Mouse (Mus musculus) midbrain, postnatal 0 days (tissue): ENCODE data around the gene H2-DMb1. TPM values are rescaled to one million over a fixed set of nuclear protein-coding genes. Genes with fewer than 3 reads are reported as not detected.

Experiments used
- ATAC-seq: fragments of 200-750 bp; cut with Nextera tagmentation; 2 replicates; pipeline ENCODE4 v1.8.0; 2017; ENCODE audit warnings: moderate number of reproducible peaks, mild to moderate bottlenecking, moderate TSS enrichment, moderate library complexity; ENCODE audit not compliant: low FRiP score
- DNase-seq: peaks from one replicate; pipeline ENCODE4 v3.0.0-alpha.2; 2015; ENCODE audit warnings: low spot score
- H3K27ac ChIP-seq: fragments of 300-500 bp; sonication (generic); 2 replicates; pipeline ENCODE4 v1.5.1; 2014; ENCODE audit warnings: low read depth, mild to moderate bottlenecking, low read length, mixed read lengths
- H3K27me3 ChIP-seq: fragments of 300-500 bp; sonication (generic); 2 replicates; pipeline ENCODE4 v1.6.1; 2014; ENCODE audit warnings: low read length, control low read depth, mixed read lengths; ENCODE audit not compliant: insufficient read depth
- H3K36me3 ChIP-seq: fragments of 300-500 bp; sonication (generic); 2 replicates; pipeline ENCODE4 v1.6.1; 2014; ENCODE audit warnings: low read length, control low read depth, mixed read lengths; ENCODE audit not compliant: insufficient read depth
- H3K4me1 ChIP-seq: fragments of 300-500 bp; sonication (generic); 2 replicates; pipeline ENCODE4 v1.6.1; 2014; ENCODE audit warnings: mild to moderate bottlenecking, control low read depth, antibody characterized with exemption, low read length, mixed read lengths; ENCODE audit not compliant: insufficient read depth
- H3K4me2 ChIP-seq: fragments of 300-500 bp; sonication (generic); 2 replicates; pipeline ENCODE4 v1.6.1; 2014; ENCODE audit warnings: low read depth, mild to moderate bottlenecking, low read length, mixed read lengths; ENCODE audit not compliant: poor library complexity, severe bottlenecking
- H3K4me3 ChIP-seq: fragments of 300-500 bp; sonication (generic); 2 replicates; pipeline ENCODE4 v1.5.1; 2014; ENCODE audit warnings: low read depth, mild to moderate bottlenecking, low read length, moderate library complexity
- H3K9ac ChIP-seq: fragments of 300-500 bp; sonication (generic); replicated peaks from 2 replicates; pipeline ENCODE4 v1.6.1; 2014; ENCODE audit warnings: mild to moderate bottlenecking, low read length, moderate library complexity, mixed read lengths; ENCODE audit not compliant: poor library complexity, severe bottlenecking
- H3K9me3 ChIP-seq: fragments of 300-500 bp; sonication (generic); 2 replicates; pipeline ENCODE4 v1.6.1; 2016; ENCODE audit warnings: low read length, control low read depth
- CTCF ChIP-seq: IDR thresholded peaks from 2 replicates; pipeline ENCODE4 v1.5.1; 2016; ENCODE audit warnings: antibody characterized with exemption, mild to moderate bottlenecking
- WGBS: fragments of 180-500 bp; shearing (Covaris S2); extraction: QIAGEN DNeasy Blood & Tissue Kit; methylation state at CpG from one replicate; pipeline ENCODE4 v1.1.7; 2014; 5-methylcytosine and 5-hydroxymethylcytosine counted together
- polyA plus RNA-seq: library from polyadenylated mRNA; unstranded; fragments of >200 nt; fragmentation: Nextera tagmentation; extraction: Ambion mirVana; gene quantifications from 2 replicates; pipeline ENCODE4 v1.2.1, GENCODE M21; 2015
- total RNA-seq: library from RNA; depleted of rRNA; stranded (reverse); fragments of >200 nt; gene quantifications from 2 replicates; pipeline ENCODE4 v1.2.3, GENCODE M21; 2014

H2-DMb1 gene
- total and polyA plus RNA-seq, 2 experiments from 2014 or later: 2.3 to 4.7 TPM

- ATAC-seq (no peak), DNase-seq (no peak)
- no peaks in the 10 kb centered on the region for H3K36me3 ChIP-seq
- no peaks in the 10 kb centered on the region for H3K9me3 ChIP-seq
- no peak overlapping the region for H3K4me3 ChIP-seq
- no peak overlapping the region for H3K9ac ChIP-seq
- no peaks in the 10 kb centered on the region for H3K27me3 ChIP-seq
- WGBS: 76% methylated on average over 4 of the region's 4 CpGs
- H3K4me1 ChIP-seq: no peaks in the 10 kb centered on the region
- H3K27ac ChIP-seq: no peak overlapping the region
- H3K4me2 ChIP-seq: no peak overlapping the region
- TF ChIP-seq CTCF: peak; percentile 43
Observed at GRCm38 (mm10) chr17:34177179-34177578, 24.3 kb downstream of the H2-DMb1 start.

- no peak overlapping the region for H3K4me2 ChIP-seq
- no peak overlapping the region for H3K9ac ChIP-seq
- H3K4me1 ChIP-seq: no peaks in the 10 kb centered on the region
- no peak overlapping the region for H3K27ac ChIP-seq
- ATAC-seq (no peak), DNase-seq (no peak)
- H3K9me3 ChIP-seq: no peaks in the 10 kb centered on the region
- no peak for TF ChIP-seq CTCF
- no peaks in the 10 kb centered on the region for H3K36me3 ChIP-seq
- H3K4me3 ChIP-seq: no peak overlapping the region
- 70% methylated on average over 6 of the region's 6 CpGs for WGBS
- no peaks in the 10 kb centered on the region for H3K27me3 ChIP-seq
Observed at GRCm38 (mm10) chr17:34179019-34179418, 26.1 kb downstream of the H2-DMb1 start.

- ATAC-seq (no peak), DNase-seq (no peak)
- Histone ChIP-seq H3K4me1 (no peaks in the 10 kb centered on the region), H3K27ac (no peak overlapping the region), H3K36me3 (no peaks in the 10 kb centered on the region), H3K27me3 (0 out of 2 replicates have a peak, but pooled peaks cover 4% of the 10 kb centered on the region), H3K9me3 (no peaks in the 10 kb centered on the region), H3K9ac (no peak overlapping the region), H3K4me2 (no peak overlapping the region), H3K4me3 (no peak overlapping the region)
- WGBS: 74% methylated on average over 13 of the region's 13 CpGs
- TF ChIP-seq CTCF: no peak
Observed at GRCm38 (mm10) chr17:34179913-34180859, 27.3 kb downstream of the H2-DMb1 start.

GRCm38 (mm10) chr17:34183564-34184219 is 30.8 kb downstream of the H2-DMb1 start:
- H3K36me3 ChIP-seq: no peaks in the 10 kb centered on the region
- no peak overlapping the region for H3K27ac ChIP-seq
- no peak for TF ChIP-seq CTCF
- WGBS: 76% methylated on average over 15 of the region's 15 CpGs
- DNase-seq (no peak), ATAC-seq (no peak)
- H3K4me3 ChIP-seq: no peak overlapping the region
- H3K9ac ChIP-seq: no peak overlapping the region
- peaks cover 25% of the 10 kb centered on the region for H3K27me3 ChIP-seq
- no peak overlapping the region for H3K4me2 ChIP-seq
- H3K9me3 ChIP-seq: no peaks in the 10 kb centered on the region
- H3K4me1 ChIP-seq: peaks cover 3% of the 10 kb centered on the region

- Histone ChIP-seq H3K27ac (no peak overlapping the region), H3K4me3 (no peak overlapping the region), H3K4me1 (peaks cover 3% of the 10 kb centered on the region), H3K9ac (no peak overlapping the region), H3K9me3 (no peaks in the 10 kb centered on the region), H3K4me2 (no peak overlapping the region), H3K27me3 (peaks cover 40% of the 10 kb centered on the region), H3K36me3 (no peaks in the 10 kb centered on the region)
- WGBS: 84% methylated on average over 9 of the region's 9 CpGs
- no peak for ATAC-seq
- DNase-seq: no peak
- TF ChIP-seq CTCF: no peak
Observed at GRCm38 (mm10) chr17:34185526-34185925, 32.7 kb downstream of the H2-DMb1 start.

- no peaks in the 10 kb centered on the region for H3K36me3 ChIP-seq
- H3K4me2 ChIP-seq: peak overlapping the region; percentile 86
- H3K27me3 ChIP-seq: peaks cover 45% of the 10 kb centered on the region
- no peak for DNase-seq
- peaks cover 3% of the 10 kb centered on the region for H3K4me1 ChIP-seq
- H3K9ac ChIP-seq: peak overlapping the region; percentile 25
- no peaks in the 10 kb centered on the region for H3K9me3 ChIP-seq
- ATAC-seq: no peak; the same call in 1 of the 2 replicates
- peak overlapping the region; percentile 55 for H3K4me3 ChIP-seq
- no peak for TF ChIP-seq CTCF
- WGBS: 4% methylated on average over 14 of the region's 14 CpGs
- H3K27ac ChIP-seq: no peak overlapping the region
Observed at GRCm38 (mm10) chr17:34186885-34187260, 34.0 kb downstream of the H2-DMb1 start.
